Mouse (Mus musculus) intestine, embryonic 14.5 days (tissue): Measurements from ENCODE around the gene Sf1. TPM values are rescaled to one million over a fixed set of nuclear protein-coding genes. Genes with fewer than 3 reads are reported as not detected.

ENCODE experiments used
- ATAC-seq: fragments of 200-750 bp; cut with Nextera tagmentation; replicated peaks from 2 replicates; pipeline ENCODE4 v1.8.0; 2017; ENCODE audit warnings: low read depth, moderate number of reproducible peaks, moderate TSS enrichment, moderate library complexity; ENCODE audit not compliant: low FRiP score, low TSS enrichment
- DNase-seq: peaks from one replicate; pipeline ENCODE4 v3.0.0-alpha.2; 2018; ENCODE audit warnings: low spot score
- H3K27ac ChIP-seq: fragments of 300-500 bp; sonication (generic); 2 replicates; pipeline ENCODE4 v1.5.1; 2014; ENCODE audit warnings: low read depth, mild to moderate bottlenecking, control low read depth
- H3K27me3 ChIP-seq: fragments of 300-500 bp; sonication (generic); replicated peaks from 2 replicates; pipeline ENCODE4 v1.6.1; 2014; ENCODE audit warnings: low read length, control low read depth; ENCODE audit not compliant: control insufficient read depth, insufficient read depth
- H3K36me3 ChIP-seq: fragments of 300-500 bp; sonication (generic); 2 replicates; pipeline ENCODE4 v1.6.1; 2014; ENCODE audit warnings: low read length, control low read depth; ENCODE audit not compliant: control insufficient read depth, insufficient read depth
- H3K4me1 ChIP-seq: fragments of 300-500 bp; sonication (generic); replicated peaks from 2 replicates; pipeline ENCODE4 v1.6.1; 2014; ENCODE audit warnings: low read length, control low read depth, mixed read lengths; ENCODE audit not compliant: control insufficient read depth, insufficient read depth
- H3K4me2 ChIP-seq: fragments of 300-500 bp; sonication (generic); 2 replicates; pipeline ENCODE4 v1.6.1; 2014; ENCODE audit warnings: low read length
- H3K4me3 ChIP-seq: fragments of 300-500 bp; sonication (generic); 2 replicates; pipeline ENCODE4 v1.5.1; 2014; ENCODE audit warnings: low read depth, low read length, control low read depth, mixed read lengths
- H3K9ac ChIP-seq: fragments of 300-500 bp; sonication (generic); 2 replicates; pipeline ENCODE4 v1.6.1; 2014; ENCODE audit warnings: mild to moderate bottlenecking, low read length
- H3K9me3 ChIP-seq: fragments of 300-500 bp; sonication (generic); 2 replicates; pipeline ENCODE4 v1.6.1; 2016; ENCODE audit warnings: low read length, control low read depth; ENCODE audit not compliant: control insufficient read depth
- WGBS: fragments of 180-500 bp; shearing (Covaris S2); extraction: QIAGEN DNeasy Blood & Tissue Kit; methylation state at CpG from one replicate; pipeline ENCODE4 v1.1.7; 2014; 5-methylcytosine and 5-hydroxymethylcytosine counted together
- polyA plus RNA-seq: library from polyadenylated mRNA; unstranded; fragments of >200 nt; fragmentation: Nextera tagmentation; extraction: Ambion mirVana; gene quantifications from 2 replicates; pipeline ENCODE4 v1.2.1, GENCODE M21; 2014

Gene Sf1
- polyA plus RNA-seq: 135 and 143 TPM in 2 replicates

GRCm38 (mm10) chr19:6363411-6364240 lies at the start of gene Sf1:
TSS of gene Sf1 (plus strand) at chr19:6363690.
- H3K36me3 ChIP-seq: peaks cover 46% of the 10 kb centered on the region
- ATAC-seq: peak; percentile 98
- H3K4me3 ChIP-seq: peak within 1 kb of the TSS; percentile 93
- H3K27me3 ChIP-seq: no peaks in the 10 kb centered on the region
- WGBS: 1% methylated on average over 83 of the region's 85 CpGs
- peak within 1 kb of the TSS; percentile 60 for H3K4me2 ChIP-seq
- peaks cover 14% of the 10 kb centered on the region for H3K4me1 ChIP-seq
- peak within 1 kb of the TSS; percentile 98 for H3K27ac ChIP-seq
- H3K9me3 ChIP-seq: no peaks in the 10 kb centered on the region
- peak within 1 kb of the TSS; percentile 99 for H3K9ac ChIP-seq
- DNase-seq: peak; percentile 97

GRCm38 (mm10) chr19:6313796-6314195 lies 49.7 kb upstream of the Sf1 start:
- 90% methylated on average over 8 of the region's 8 CpGs for WGBS
- no peak overlapping the region for H3K4me3 ChIP-seq
- no peak overlapping the region for H3K27ac ChIP-seq
- H3K9me3 ChIP-seq: no peaks in the 10 kb centered on the region
- no peaks in the 10 kb centered on the region for H3K4me1 ChIP-seq
- H3K36me3 ChIP-seq: peaks cover 77% of the 10 kb centered on the region
- DNase-seq (no peak), ATAC-seq (no peak)
- H3K4me2 ChIP-seq: no peak overlapping the region
- no peak overlapping the region for H3K9ac ChIP-seq
- no peaks in the 10 kb centered on the region for H3K27me3 ChIP-seq

GRCm38 (mm10) chr19:6314513-6314912 lies 49.0 kb upstream of the Sf1 start:
- Histone ChIP-seq H3K4me2 (no peak overlapping the region), H3K27ac (no peak overlapping the region), H3K4me3 (no peak overlapping the region), H3K9me3 (no peaks in the 10 kb centered on the region), H3K27me3 (no peaks in the 10 kb centered on the region), H3K36me3 (peaks cover 81% of the 10 kb centered on the region), H3K9ac (no peak overlapping the region), H3K4me1 (no peaks in the 10 kb centered on the region)
- DNase-seq (no peak), ATAC-seq (no peak)
- WGBS: 82% methylated on average over 8 of the region's 8 CpGs

GRCm38 (mm10) chr19:6315573-6315972 lies 47.9 kb upstream of the Sf1 start:
- DNase-seq: no peak
- no peak for ATAC-seq
- peaks cover 79% of the 10 kb centered on the region for H3K36me3 ChIP-seq

GRCm38 (mm10) chr19:6318145-6318544 lies 45.3 kb upstream of the Sf1 start:
- DNase-seq (no peak), ATAC-seq (no peak)
- H3K9ac ChIP-seq: no peak overlapping the region
- H3K36me3 ChIP-seq: peaks cover 75% of the 10 kb centered on the region
- H3K4me1 ChIP-seq: no peaks in the 10 kb centered on the region
- no peak overlapping the region for H3K4me3 ChIP-seq
- no peak overlapping the region for H3K4me2 ChIP-seq
- H3K27me3 ChIP-seq: no peaks in the 10 kb centered on the region
- H3K9me3 ChIP-seq: no peaks in the 10 kb centered on the region
- no peak overlapping the region for H3K27ac ChIP-seq
- WGBS: 94% methylated on average over 12 of the region's 12 CpGs

More at GRCm38 (mm10) chr19:6315573-6315972, 47.9 kb upstream of the Sf1 start:
- H3K27me3 ChIP-seq: no peaks in the 10 kb centered on the region
- 77% methylated on average over 14 of the region's 14 CpGs for WGBS
- no peak overlapping the region for H3K4me3 ChIP-seq
- H3K9me3 ChIP-seq: no peaks in the 10 kb centered on the region
- no peaks in the 10 kb centered on the region for H3K4me1 ChIP-seq
- no peak overlapping the region for H3K4me2 ChIP-seq
- no peak overlapping the region for H3K27ac ChIP-seq
- H3K9ac ChIP-seq: no peak overlapping the region

GRCm38 (mm10) chr19:6321358-6321757 lies 42.1 kb upstream of the Sf1 start:
- no peak overlapping the region for H3K4me3 ChIP-seq
- H3K27ac ChIP-seq: no peak overlapping the region
- ATAC-seq (no peak), DNase-seq (no peak)
- 69% methylated on average over 8 of the region's 8 CpGs for WGBS
- H3K4me1 ChIP-seq: no peaks in the 10 kb centered on the region
- peaks cover 54% of the 10 kb centered on the region for H3K36me3 ChIP-seq
- no peaks in the 10 kb centered on the region for H3K27me3 ChIP-seq
- no peak overlapping the region for H3K9ac ChIP-seq
- H3K9me3 ChIP-seq: no peaks in the 10 kb centered on the region
- no peak overlapping the region for H3K4me2 ChIP-seq

GRCm38 (mm10) chr19:6321786-6322621 lies 41.5 kb upstream of the Sf1 start:
- ATAC-seq: peak; percentile 56
- H3K4me2 ChIP-seq: no peak overlapping the region

GRCm38 (mm10) chr19:6324751-6325150 lies 38.7 kb upstream of the Sf1 start:
- ATAC-seq (no peak), DNase-seq (no peak)
- Histone ChIP-seq H3K27me3 (no peaks in the 10 kb centered on the region), H3K9me3 (no peaks in the 10 kb centered on the region), H3K36me3 (peaks cover 26% of the 10 kb centered on the region), H3K27ac (no peak overlapping the region), H3K4me3 (no peak overlapping the region), H3K4me1 (no peaks in the 10 kb centered on the region), H3K9ac (no peak overlapping the region), H3K4me2 (no peak overlapping the region)
- 85% methylated on average over 9 of the region's 9 CpGs for WGBS

More at GRCm38 (mm10) chr19:6321786-6322621, 41.5 kb upstream of the Sf1 start:
- Histone ChIP-seq H3K4me1 (no peaks in the 10 kb centered on the region), H3K27ac (no peak overlapping the region), H3K27me3 (no peaks in the 10 kb centered on the region), H3K9me3 (no peaks in the 10 kb centered on the region), H3K9ac (no peak overlapping the region), H3K4me3 (no peak overlapping the region), H3K36me3 (peaks cover 47% of the 10 kb centered on the region)
- DNase-seq: no peak
- WGBS: 70% methylated on average over 33 of the region's 33 CpGs
